Mouse (Mus musculus): ENCODE data around the gene Rassf7. TPM values are rescaled to one million over a fixed set of nuclear protein-coding genes. Genes with fewer than 3 reads are reported as not detected.

Gene Rassf7
- polyA plus RNA-seq, 1 experiment from 2014 or later: 52.0 TPM

DNA sequence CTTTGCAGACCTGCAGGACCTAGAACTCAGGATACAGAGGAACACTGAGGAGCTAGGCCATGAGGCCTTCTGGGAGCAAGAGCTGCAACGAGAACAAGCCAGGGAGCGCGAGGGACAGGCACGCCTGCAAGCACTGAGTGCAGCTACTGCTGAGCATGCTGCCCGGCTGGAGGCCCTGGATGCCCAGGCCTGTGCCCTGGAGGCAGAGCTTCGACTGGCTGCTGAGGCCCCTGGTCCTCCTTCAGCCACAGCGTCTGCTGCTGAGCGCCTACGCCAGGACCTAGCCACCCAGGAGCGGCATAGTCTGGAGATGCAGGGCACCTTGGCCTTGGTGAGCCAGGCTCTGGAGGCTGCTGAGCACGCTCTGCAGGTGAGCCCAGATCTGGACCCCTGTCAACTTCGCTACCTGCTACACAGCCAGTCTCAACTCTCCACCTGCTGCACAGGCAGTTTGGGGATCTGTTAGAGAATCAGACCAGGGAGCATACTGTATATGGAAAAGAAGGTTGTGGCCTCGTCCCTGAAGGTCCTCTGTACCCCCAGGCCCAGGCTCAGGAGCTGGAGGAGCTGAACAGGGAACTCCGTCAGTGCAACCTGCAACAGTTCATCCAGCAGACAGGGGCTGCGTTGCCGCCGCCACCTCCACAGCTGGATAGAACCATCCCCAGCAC, 1.8 kb downstream of the Rassf7 start:
- H3K4me3 ChIP-seq (ENCODE audit: low read length): peak overlapping the region; percentile 3; the same call in 1 of the 2 replicates
- no peaks in the 10 kb centered on the region for H3K9me3 ChIP-seq (ENCODE audit: control insufficient read depth, low read length)
- H3K4me2 ChIP-seq (replicated peaks; ENCODE audit: low read depth, low read length): peak overlapping the region; percentile 73
- ATAC-seq (ENCODE audit: low FRiP score, low TSS enrichment): no peak
- H3K36me3 ChIP-seq (ENCODE audit: control insufficient read depth, insufficient read depth, low read length): peaks cover 12% of the 10 kb centered on the region; the same call in 1 of the 2 replicates
- H3K27ac ChIP-seq (ENCODE audit: low read depth, low read length): no peak overlapping the region
- peak overlapping the region; percentile 67; the same call in 1 of the 2 replicates for H3K9ac ChIP-seq (ENCODE audit: low read depth, low read length)
- H3K27me3 ChIP-seq (ENCODE audit: control insufficient read depth, insufficient read depth, low read length): no peaks in the 10 kb centered on the region
- WGBS: 94% methylated on average over 17 of the region's 17 CpGs
- peaks cover 38% of the 10 kb centered on the region for H3K4me1 ChIP-seq (ENCODE audit: control insufficient read depth, insufficient read depth, low read length)

DNA sequence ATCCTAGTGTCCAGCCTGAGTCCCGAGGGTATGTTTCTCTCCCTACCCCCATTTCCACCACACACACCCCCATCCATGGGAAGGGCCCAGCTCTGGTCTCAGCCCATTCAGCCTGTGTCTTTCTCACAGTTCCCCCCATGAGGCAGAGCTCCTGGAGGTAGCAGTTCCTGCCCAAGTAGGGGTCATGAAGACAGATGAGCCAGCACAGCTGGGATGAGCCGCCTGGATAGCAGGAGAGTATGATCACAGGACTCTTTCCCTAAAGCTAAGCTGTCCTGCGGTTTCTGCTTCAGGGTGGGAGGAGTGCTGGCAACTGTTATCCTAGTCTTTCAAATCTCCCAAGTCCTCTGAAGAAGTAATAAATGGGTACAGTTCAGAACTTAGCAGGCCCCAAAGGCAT, 2.5 kb downstream of the Rassf7 start:
- Histone ChIP-seq H3K27me3 (ENCODE audit: control insufficient read depth, insufficient read depth, low read length) (no peaks in the 10 kb centered on the region), H3K4me1 (ENCODE audit: control insufficient read depth, insufficient read depth, low read length) (peaks cover 39% of the 10 kb centered on the region), H3K27ac (ENCODE audit: low read depth, low read length) (no peak overlapping the region), H3K36me3 (ENCODE audit: control insufficient read depth, insufficient read depth, low read length) (peaks cover 12% of the 10 kb centered on the region; the same call in 1 of the 2 replicates), H3K4me2 (replicated peaks; ENCODE audit: low read depth, low read length) (no peak overlapping the region), H3K9ac (ENCODE audit: low read depth, low read length) (peak overlapping the region; percentile 34), H3K9me3 (ENCODE audit: control insufficient read depth, low read length) (no peaks in the 10 kb centered on the region), H3K4me3 (ENCODE audit: low read length) (no peak overlapping the region)
- ATAC-seq (ENCODE audit: low FRiP score, low TSS enrichment): no peak
- WGBS: 72% methylated on average over 3 of the region's 3 CpGs

DNA sequence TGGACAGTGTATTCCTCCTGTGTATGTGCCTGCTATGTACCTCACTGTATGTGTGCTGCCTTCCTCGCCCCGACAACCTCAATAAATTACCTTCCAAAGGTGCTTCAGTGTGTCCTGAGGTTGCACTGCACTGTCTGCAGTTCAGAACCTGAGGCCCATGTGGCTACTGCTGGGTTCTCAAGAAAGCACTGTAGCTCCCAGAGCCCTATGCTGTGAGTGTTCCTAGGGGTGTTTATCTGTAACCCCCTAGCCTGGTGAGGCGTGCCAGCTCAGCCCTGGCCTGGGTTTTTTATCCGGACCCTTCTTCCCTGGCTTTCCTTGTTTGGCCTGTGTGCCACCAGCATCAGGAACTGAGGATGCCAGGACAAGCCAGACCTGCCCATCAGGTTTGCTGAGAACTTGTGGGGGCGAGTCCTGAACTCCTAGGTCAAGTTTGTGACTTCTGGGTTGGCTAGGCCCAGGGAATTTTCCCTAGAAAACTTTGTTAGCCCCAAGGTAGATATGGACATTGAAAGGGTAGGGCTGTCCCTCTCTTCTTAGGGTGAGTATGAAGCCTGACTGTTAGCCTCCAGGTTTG, 3.0 kb downstream of the Rassf7 start:
- H3K36me3 ChIP-seq (ENCODE audit: control insufficient read depth, insufficient read depth, low read length): peaks cover 12% of the 10 kb centered on the region; the same call in 1 of the 2 replicates
- H3K4me2 ChIP-seq (replicated peaks; ENCODE audit: low read depth, low read length): no peak overlapping the region
- H3K9ac ChIP-seq (ENCODE audit: low read depth, low read length): peak overlapping the region; percentile 34
- no peak overlapping the region for H3K27ac ChIP-seq (ENCODE audit: low read depth, low read length)
- H3K27me3 ChIP-seq (ENCODE audit: control insufficient read depth, insufficient read depth, low read length): no peaks in the 10 kb centered on the region
- WGBS: 87% methylated on average over 5 of the region's 5 CpGs
- H3K4me1 ChIP-seq (ENCODE audit: control insufficient read depth, insufficient read depth, low read length): peaks cover 39% of the 10 kb centered on the region
- H3K9me3 ChIP-seq (ENCODE audit: control insufficient read depth, low read length): no peaks in the 10 kb centered on the region
- H3K4me3 ChIP-seq (ENCODE audit: low read length): no peak overlapping the region
- ATAC-seq (ENCODE audit: low FRiP score, low TSS enrichment): no peak

DNA sequence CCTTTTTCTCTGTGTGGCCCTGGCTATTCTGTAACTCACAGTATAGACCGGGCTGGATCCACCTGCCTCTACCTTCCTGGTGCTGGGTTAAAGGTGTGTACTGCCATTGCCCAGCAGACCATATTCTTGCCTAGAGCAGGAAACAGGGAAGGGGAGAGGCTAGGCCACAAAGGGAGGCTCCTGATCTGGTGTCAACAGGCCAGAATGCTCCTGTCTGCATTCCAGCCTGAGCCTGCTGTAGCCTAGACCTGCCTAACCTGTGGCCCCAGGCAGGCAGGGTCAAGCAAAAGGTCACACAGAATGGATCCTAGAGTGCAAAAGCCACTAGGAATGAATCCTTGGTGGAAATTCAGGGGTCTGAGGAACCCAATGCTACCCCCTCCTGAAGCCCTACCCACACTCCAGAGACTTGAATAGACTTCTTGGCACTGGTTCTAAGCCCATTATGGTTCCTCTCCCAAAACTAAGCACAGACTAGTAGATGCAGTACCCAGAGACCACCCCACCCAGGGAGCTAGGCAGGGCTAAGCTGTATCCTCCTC, 4.0 kb downstream of the Rassf7 start:
- WGBS: 94% methylated on average over 1 of the region's 1 CpGs
- H3K36me3 ChIP-seq (ENCODE audit: control insufficient read depth, insufficient read depth, low read length): peaks cover 12% of the 10 kb centered on the region; the same call in 1 of the 2 replicates
- ATAC-seq (ENCODE audit: low FRiP score, low TSS enrichment): no peak
- no peak overlapping the region for H3K4me2 ChIP-seq (replicated peaks; ENCODE audit: low read depth, low read length)
- H3K9me3 ChIP-seq (ENCODE audit: control insufficient read depth, low read length): no peaks in the 10 kb centered on the region
- no peak overlapping the region for H3K27ac ChIP-seq (ENCODE audit: low read depth, low read length)
- H3K4me3 ChIP-seq (ENCODE audit: low read length): no peak overlapping the region
- H3K27me3 ChIP-seq (ENCODE audit: control insufficient read depth, insufficient read depth, low read length): no peaks in the 10 kb centered on the region
- H3K4me1 ChIP-seq (ENCODE audit: control insufficient read depth, insufficient read depth, low read length): peaks cover 34% of the 10 kb centered on the region
- no peak overlapping the region for H3K9ac ChIP-seq (ENCODE audit: low read depth, low read length)

DNA sequence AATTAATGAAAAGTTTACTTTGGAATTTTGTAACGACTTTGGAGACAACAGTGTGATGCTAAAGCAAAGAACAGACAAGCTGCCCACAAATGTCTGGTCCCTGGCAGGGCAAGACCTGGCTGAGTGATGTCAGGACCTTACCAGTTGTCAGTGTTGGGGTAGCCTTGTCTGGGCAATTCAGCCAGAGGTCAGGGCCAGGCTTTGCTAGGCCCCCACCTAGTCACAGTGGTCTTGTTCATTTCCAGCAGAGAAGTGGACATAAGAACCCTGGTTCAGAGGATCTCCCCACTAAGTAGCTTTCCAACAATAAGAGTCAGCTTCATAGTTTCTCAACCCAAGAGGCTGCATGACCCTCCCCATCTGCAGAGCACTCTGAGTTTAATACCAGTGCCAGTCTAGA, 4.7 kb downstream of the Rassf7 start:
- H3K27ac ChIP-seq (ENCODE audit: low read depth, low read length): no peak overlapping the region

DNA sequence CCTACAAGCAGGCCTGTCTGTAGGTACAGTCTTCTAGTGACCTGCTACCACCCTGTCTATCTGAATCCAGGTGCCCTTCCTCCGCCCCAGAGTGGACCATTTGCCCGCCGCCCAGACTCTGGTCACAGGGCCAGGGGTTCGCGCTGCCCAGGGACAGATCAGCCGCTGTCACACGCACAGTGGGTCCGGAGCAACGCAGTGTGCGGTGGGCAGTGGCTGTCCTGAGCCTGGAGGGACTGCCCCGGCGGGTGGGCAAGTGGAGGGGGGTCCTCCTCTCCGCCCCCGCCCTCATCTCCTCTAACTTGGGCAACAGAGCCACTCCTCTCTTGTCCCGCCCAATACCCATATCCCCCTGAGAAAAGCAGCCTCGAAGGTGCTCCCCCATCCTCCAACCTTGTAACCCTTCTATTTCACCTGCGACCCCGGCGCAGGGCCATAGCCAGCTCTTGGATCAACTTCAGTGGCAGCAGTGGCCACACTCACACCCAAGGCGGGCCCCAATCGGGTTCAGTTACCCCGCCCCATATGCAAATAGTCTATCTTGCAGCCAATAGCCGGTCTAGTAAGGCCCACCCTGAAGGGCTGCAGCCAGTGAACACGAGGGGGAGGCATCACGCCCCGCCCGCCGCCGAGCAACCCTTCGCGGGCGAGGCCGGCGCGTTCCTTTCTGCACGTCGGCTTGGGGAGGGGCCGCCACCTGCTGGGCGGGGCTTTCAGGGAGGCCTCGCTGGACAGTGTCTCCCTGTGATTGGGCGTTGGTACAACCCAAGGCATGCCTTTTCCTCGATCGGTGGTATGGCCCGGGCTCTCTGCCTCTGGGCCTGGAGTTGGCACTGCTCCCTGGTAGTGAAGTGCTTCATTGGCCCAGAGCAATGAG, 5.8 kb downstream of the Rassf7 start:
- peak; percentile 97 for ATAC-seq (ENCODE audit: low FRiP score, low TSS enrichment)
- peaks cover 27% of the 10 kb centered on the region for H3K4me1 ChIP-seq (ENCODE audit: control insufficient read depth, insufficient read depth, low read length)
- WGBS: 4% methylated on average over 40 of the region's 44 CpGs
- H3K9me3 ChIP-seq (ENCODE audit: control insufficient read depth, low read length): no peaks in the 10 kb centered on the region
- peaks cover 12% of the 10 kb centered on the region; the same call in 1 of the 2 replicates for H3K36me3 ChIP-seq (ENCODE audit: control insufficient read depth, insufficient read depth, low read length)
- peak overlapping the region; percentile 95 for H3K4me2 ChIP-seq (replicated peaks; ENCODE audit: low read depth, low read length)
- peak overlapping the region; percentile 74 for H3K9ac ChIP-seq (ENCODE audit: low read depth, low read length)
- H3K4me3 ChIP-seq (ENCODE audit: low read length): peak overlapping the region; percentile 52
- peak overlapping the region; percentile 83 for H3K27ac ChIP-seq (ENCODE audit: low read depth, low read length)
- no peaks in the 10 kb centered on the region for H3K27me3 ChIP-seq (ENCODE audit: control insufficient read depth, insufficient read depth, low read length)

More for the DNA sequence above, 4.7 kb downstream of the Rassf7 start:
- Histone ChIP-seq H3K27me3 (ENCODE audit: control insufficient read depth, insufficient read depth, low read length) (no peaks in the 10 kb centered on the region), H3K4me2 (replicated peaks; ENCODE audit: low read depth, low read length) (peak overlapping the region; percentile 95; the same call in 1 of the 2 replicates), H3K9ac (ENCODE audit: low read depth, low read length) (peak overlapping the region; percentile 74; the same call in 1 of the 2 replicates), H3K4me3 (ENCODE audit: low read length) (peak overlapping the region; percentile 52; the same call in 1 of the 2 replicates), H3K9me3 (ENCODE audit: control insufficient read depth, low read length) (no peaks in the 10 kb centered on the region), H3K36me3 (ENCODE audit: control insufficient read depth, insufficient read depth, low read length) (peaks cover 12% of the 10 kb centered on the region; the same call in 1 of the 2 replicates), H3K4me1 (ENCODE audit: control insufficient read depth, insufficient read depth, low read length) (peaks cover 28% of the 10 kb centered on the region)
- 88% methylated on average over 1 of the region's 1 CpGs for WGBS
- no peak for ATAC-seq (ENCODE audit: low FRiP score, low TSS enrichment)

DNA sequence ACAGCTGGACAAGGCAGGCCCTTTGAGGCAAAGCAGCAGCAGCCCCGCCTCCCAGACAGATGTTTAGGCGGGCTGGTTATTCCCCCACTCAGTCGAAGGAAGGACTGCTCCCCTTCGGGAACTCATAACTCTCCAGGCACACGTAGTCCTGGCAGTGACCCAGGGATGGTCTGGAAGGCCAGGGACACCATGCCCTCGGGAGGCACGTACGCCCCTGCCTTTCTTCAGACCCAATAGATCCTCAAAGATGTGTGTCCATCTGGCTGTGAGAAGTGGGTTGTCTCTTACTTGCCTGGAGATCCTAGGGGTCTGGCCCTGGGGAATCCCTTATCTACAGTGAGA, 6.4 kb downstream of the Rassf7 start:
- Histone ChIP-seq H3K4me1 (ENCODE audit: control insufficient read depth, insufficient read depth, low read length) (peaks cover 21% of the 10 kb centered on the region; the same call in 1 of the 2 replicates), H3K9me3 (ENCODE audit: control insufficient read depth, low read length) (no peaks in the 10 kb centered on the region), H3K9ac (ENCODE audit: low read depth, low read length) (peak overlapping the region; percentile 48), H3K4me2 (replicated peaks; ENCODE audit: low read depth, low read length) (peak overlapping the region; percentile 95), H3K27me3 (ENCODE audit: control insufficient read depth, insufficient read depth, low read length) (no peaks in the 10 kb centered on the region), H3K27ac (ENCODE audit: low read depth, low read length) (peak overlapping the region; percentile 77), H3K4me3 (ENCODE audit: low read length) (peak overlapping the region; percentile 19; the same call in 1 of the 2 replicates), H3K36me3 (ENCODE audit: control insufficient read depth, insufficient read depth, low read length) (peaks cover 12% of the 10 kb centered on the region; the same call in 1 of the 2 replicates)
- no peak for ATAC-seq (ENCODE audit: low FRiP score, low TSS enrichment)
- WGBS: 6% methylated on average over 8 of the region's 8 CpGs

DNA sequence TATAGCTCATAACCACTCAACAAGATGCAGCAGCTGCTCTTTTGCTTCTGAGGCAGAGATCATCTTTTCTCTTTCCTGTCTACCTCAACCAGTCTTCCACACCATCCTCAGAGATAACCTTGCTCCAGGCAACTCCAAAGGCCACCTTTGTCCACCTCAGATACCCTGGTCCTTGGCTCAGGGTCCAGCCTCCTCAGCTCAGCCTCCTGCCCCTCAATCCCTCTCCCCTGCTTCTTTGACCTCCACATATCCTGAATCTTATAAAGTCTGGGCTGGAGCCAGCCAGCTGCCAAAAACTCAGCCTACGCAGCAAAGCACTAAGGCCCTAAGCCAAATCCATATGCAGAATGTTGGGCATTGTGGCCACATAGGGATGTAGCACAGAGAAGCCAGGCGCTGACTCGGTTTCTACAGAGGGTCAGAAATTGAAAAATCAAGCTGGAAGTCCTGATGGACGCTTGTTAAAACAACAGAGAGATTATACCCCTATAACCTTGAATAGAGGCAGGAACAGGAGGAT, 7.1 kb downstream of the Rassf7 start:
- Histone ChIP-seq H3K9ac (ENCODE audit: low read depth, low read length) (peak overlapping the region; percentile 48; the same call in 1 of the 2 replicates), H3K9me3 (ENCODE audit: control insufficient read depth, low read length) (no peaks in the 10 kb centered on the region), H3K27me3 (ENCODE audit: control insufficient read depth, insufficient read depth, low read length) (no peaks in the 10 kb centered on the region), H3K27ac (ENCODE audit: low read depth, low read length) (peak overlapping the region; percentile 77; the same call in 1 of the 2 replicates), H3K4me2 (replicated peaks; ENCODE audit: low read depth, low read length) (no peak overlapping the region; the same call in 1 of the 2 replicates), H3K36me3 (ENCODE audit: control insufficient read depth, insufficient read depth, low read length) (peaks cover 10% of the 10 kb centered on the region; the same call in 1 of the 2 replicates), H3K4me1 (ENCODE audit: control insufficient read depth, insufficient read depth, low read length) (peaks cover 17% of the 10 kb centered on the region; the same call in 1 of the 2 replicates), H3K4me3 (ENCODE audit: low read length) (no peak overlapping the region)
- no peak for ATAC-seq (ENCODE audit: low FRiP score, low TSS enrichment)
- WGBS: 86% methylated on average over 4 of the region's 4 CpGs

Data from kidney, embryonic 14.5 days (tissue).